Mouse (Mus musculus): ENCODE measurements at regions not wholly inside any gene's neighbourhood (a gene's known extent, or its start where the extent isn't known, plus 50 kb on each side); places are given as distances from the start of the nearest gene placed in this dataset.
A peak's percentile ranks its signal among the peaks of the same experiment; 100 is the strongest.

- H3K4me3 ChIP-seq, result no peak overlapping the region
- 78% methylated on average over 4 of the region's 4 CpGs for WGBS
- H3K27me3 ChIP-seq, result no peaks in the 10 kb centered on the region
- H3K36me3 ChIP-seq, result no peaks in the 10 kb centered on the region
- H3K4me2 ChIP-seq, result no peak overlapping the region
- no peaks in the 10 kb centered on the region for H3K4me1 ChIP-seq (replicated peaks)
- H3K9ac ChIP-seq, result no peak overlapping the region
- no peak overlapping the region for H3K27ac ChIP-seq (replicated peaks)
- ATAC-seq (ENCODE audit: low FRiP score, low read depth), result no peak
- H3K9me3 ChIP-seq, result no peaks in the 10 kb centered on the region
Measured at GRCm38 (mm10) chr2:10307376-10307775, 62.9 kb upstream of the Sfmbt2 start.

GRCm38 (mm10) chr2:10309656-10310055, 60.7 kb upstream of the Sfmbt2 start:
- no peak for ATAC-seq (ENCODE audit: low FRiP score, low read depth)
- WGBS, result 75% methylated on average over 5 of the region's 5 CpGs

GRCm38 (mm10) chr2:10311719-10312118, 58.6 kb upstream of the Sfmbt2 start:
- Histone ChIP-seq H3K4me2 (no peak overlapping the region), H3K36me3 (no peaks in the 10 kb centered on the region), H3K4me3 (no peak overlapping the region), H3K27me3 (no peaks in the 10 kb centered on the region), H3K9me3 (no peaks in the 10 kb centered on the region), H3K4me1 (replicated peaks) (peaks cover 7% of the 10 kb centered on the region; the same call in 1 of the 2 replicates), H3K9ac (no peak overlapping the region), H3K27ac (replicated peaks) (no peak overlapping the region)
- 73% methylated on average over 14 of the region's 14 CpGs for WGBS
- no peak for ATAC-seq (ENCODE audit: low FRiP score, low read depth)

More at GRCm38 (mm10) chr2:10309656-10310055, 60.7 kb upstream of the Sfmbt2 start:
- Histone ChIP-seq H3K9me3 (no peaks in the 10 kb centered on the region), H3K4me1 (replicated peaks) (peaks cover 6% of the 10 kb centered on the region; the same call in 1 of the 2 replicates), H3K9ac (no peak overlapping the region), H3K4me2 (no peak overlapping the region), H3K27me3 (no peaks in the 10 kb centered on the region), H3K4me3 (no peak overlapping the region), H3K36me3 (no peaks in the 10 kb centered on the region), H3K27ac (replicated peaks) (no peak overlapping the region)

- 0 out of 2 replicates have a peak, but pooled peaks have one; percentile 40 for ATAC-seq (ENCODE audit: low FRiP score, low read depth)
- H3K4me1 ChIP-seq (replicated peaks), result peaks cover 7% of the 10 kb centered on the region; the same call in 1 of the 2 replicates
- H3K36me3 ChIP-seq, result no peaks in the 10 kb centered on the region
- no peaks in the 10 kb centered on the region for H3K9me3 ChIP-seq
- no peaks in the 10 kb centered on the region for H3K27me3 ChIP-seq
- WGBS, result 65% methylated on average over 7 of the region's 7 CpGs
- H3K27ac ChIP-seq (replicated peaks), result no peak overlapping the region
- H3K4me2 ChIP-seq, result no peak overlapping the region
- no peak overlapping the region for H3K9ac ChIP-seq
- H3K4me3 ChIP-seq, result no peak overlapping the region
Measured at GRCm38 (mm10) chr2:10312398-10312797, 57.9 kb upstream of the Sfmbt2 start.

- peak; percentile 23; the same call in 1 of the 2 replicates for ATAC-seq (ENCODE audit: low FRiP score, low read depth)
- Histone ChIP-seq H3K27ac (replicated peaks) (no peak overlapping the region), H3K4me2 (no peak overlapping the region), H3K36me3 (no peaks in the 10 kb centered on the region), H3K27me3 (no peaks in the 10 kb centered on the region), H3K9ac (no peak overlapping the region), H3K9me3 (no peaks in the 10 kb centered on the region), H3K4me3 (no peak overlapping the region), H3K4me1 (replicated peaks) (peaks cover 7% of the 10 kb centered on the region; the same call in 1 of the 2 replicates)
- 51% methylated on average over 14 of the region's 14 CpGs for WGBS
Measured at GRCm38 (mm10) chr2:10314251-10315243, 55.8 kb upstream of the Sfmbt2 start.

- ATAC-seq (ENCODE audit: low FRiP score, low read depth), result no peak
- H3K4me3 ChIP-seq, result no peak overlapping the region
- no peak overlapping the region for H3K4me2 ChIP-seq
- H3K36me3 ChIP-seq, result no peaks in the 10 kb centered on the region
- H3K9me3 ChIP-seq, result no peaks in the 10 kb centered on the region
- WGBS, result 83% methylated on average over 5 of the region's 5 CpGs
- H3K9ac ChIP-seq, result no peak overlapping the region
- H3K27ac ChIP-seq (replicated peaks), result no peak overlapping the region
- H3K4me1 ChIP-seq (replicated peaks), result peaks cover 7% of the 10 kb centered on the region; the same call in 1 of the 2 replicates
- H3K27me3 ChIP-seq, result no peaks in the 10 kb centered on the region
Measured at GRCm38 (mm10) chr2:10316347-10316746, 54.0 kb upstream of the Sfmbt2 start.

- Histone ChIP-seq H3K4me3 (no peak overlapping the region), H3K9me3 (no peaks in the 10 kb centered on the region), H3K27ac (replicated peaks) (no peak overlapping the region), H3K36me3 (no peaks in the 10 kb centered on the region), H3K9ac (no peak overlapping the region), H3K4me2 (no peak overlapping the region), H3K27me3 (no peaks in the 10 kb centered on the region), H3K4me1 (replicated peaks) (peaks cover 7% of the 10 kb centered on the region; the same call in 1 of the 2 replicates)
- WGBS, result 97% methylated on average over 10 of the region's 10 CpGs
- ATAC-seq (ENCODE audit: low FRiP score, low read depth), result no peak
Measured at GRCm38 (mm10) chr2:10318166-10318768, 52.0 kb upstream of the Sfmbt2 start.
